Mouse (Mus musculus): ENCODE measurements around the gene Tex50.

Tex50 gene

GRCm38 (mm10) chr1:161142531-161143159, 16.5 kb downstream of the Tex50 start, which contains the start of gene Ankrd45:
Ankrd45 (plus strand) TSS chr1:161142691.
- POLR2A ChIA-PET = interaction anchor here (0.5 to 13.2 kb wide), 27 partner anchors 10 to 886 kb away, joined by 3 to 226 read pairs (median 5); partner anchors contain the start of genes Klhl20 (in 2 of the 4), Zbtb37 (in 2 of the 4), Prdx6 (in 1 of the 4) and Rc3h1 (in 1 of the 4)
- CTCF ChIA-PET = interaction anchor here in 2 of 4 experiments (0.6 to 1.2 kb wide), 5 partner anchors 11 to 208 kb away, joined by 3 read pairs; partner anchors contain the start of gene Klhl20 (in 1 of the 2)

GRCm38 (mm10) chr1:161140026-161140762, 18.9 kb downstream of the Tex50 start:
- ChIA-PET CTCF (interaction anchor here in 1 of 4 experiments (0.8 kb wide), 1 partner anchor 56 kb away, joined by 3 read pairs; no protein-coding TSS in a partner anchor), POLR2A (interaction anchor here in 3 of 4 experiments (0.6 to 13.2 kb wide), 21 partner anchors 9 to 111 kb away, joined by 3 to 226 read pairs (median 5); partner anchors contain the start of genes Klhl20 (in 3 of the 3), Zbtb37 (in 3 of the 3), Prdx6 (in 1 of the 3) and Tex50 (in 1 of the 3))

- ChIA-PET CTCF (no interaction called here), POLR2A (interaction anchor here in 3 of 4 experiments (0.6 to 13.2 kb wide), 17 partner anchors 8 to 104 kb away, joined by 3 to 226 read pairs (median 8); partner anchors contain the start of genes Klhl20 (in 3 of the 3), Zbtb37 (in 3 of the 3) and Tex50 (in 1 of the 3))
Measured at GRCm38 (mm10) chr1:161139496-161139895, 19.6 kb downstream of the Tex50 start.

- CTCF ChIA-PET = interaction anchor here in 3 of 4 experiments (0.8 to 1.0 kb wide), 3 partner anchors 12 to 65 kb away, joined by 3 read pairs; no protein-coding TSS in a partner anchor
- POLR2A ChIA-PET = interaction anchor here (0.5 to 8.2 kb wide), 58 partner anchors 9 to 241 kb away, joined by 3 to 76 read pairs (median 4); partner anchors contain the start of genes Ankrd45 (in 3 of the 4), Zbtb37 (in 3 of the 4), Rc3h1 (in 2 of the 4) and Cenpl (in 1 of the 4)
Measured at GRCm38 (mm10) chr1:161130726-161131664, 28.1 kb downstream of the Tex50 start, which contains the start of gene Klhl20. Klhl20 (minus strand) TSS chr1:161131511.

GRCm38 (mm10) chr1:161126461-161126860, 32.7 kb downstream of the Tex50 start:
- ChIA-PET CTCF (interaction anchor here in 1 of 4 experiments (0.6 kb wide), 1 partner anchor 850 kb away, joined by 4 read pairs; no protein-coding TSS in a partner anchor), POLR2A (interaction anchor here in 3 of 4 experiments (0.6 to 8.2 kb wide), 7 partner anchors 16 to 956 kb away, joined by 3 to 76 read pairs (median 4); partner anchors contain the start of genes Zbtb37 (in 3 of the 3) and Ankrd45 (in 1 of the 3))

GRCm38 (mm10) chr1:161122661-161123418, 36.3 kb downstream of the Tex50 start:
- POLR2A ChIA-PET = interaction anchor here in 3 of 4 experiments (0.5 to 1.9 kb wide), 9 partner anchors 8 to 299 kb away, joined by 3 to 5 read pairs (median 3); partner anchors contain the start of genes Ankrd45 (in 1 of the 3), Klhl20 (in 1 of the 3) and Zbtb37 (in 1 of the 3)
- CTCF ChIA-PET = interaction anchor here in 1 of 4 experiments (1.2 kb wide), 1 partner anchor 73 kb away, joined by 3 read pairs; no protein-coding TSS in a partner anchor

GRCm38 (mm10) chr1:161114591-161114990, 44.5 kb downstream of the Tex50 start:
- ChIA-PET POLR2A (interaction anchor here in 2 of 4 experiments (0.8 to 1.6 kb wide), 6 partner anchors 17 to 80 kb away, joined by 3 to 9 read pairs (median 4); partner anchors contain the start of genes Klhl20 (in 1 of the 2) and Zbtb37 (in 1 of the 2)), CTCF (interaction anchor here in 1 of 4 experiments (1.1 kb wide), 1 partner anchor 179 kb away, joined by 3 read pairs; no protein-coding TSS in a partner anchor)

- ChIA-PET POLR2A (interaction anchor here in 3 of 4 experiments (0.8 to 2.8 kb wide), 9 partner anchors 15 to 74 kb away, joined by 3 to 13 read pairs (median 5); partner anchors contain the start of genes Zbtb37 (in 3 of the 3) and Klhl20 (in 1 of the 3)), CTCF (interaction anchor here in 1 of 4 experiments (0.5 to 0.6 kb wide), 2 partner anchors 170 to 854 kb away, joined by 4 to 7 read pairs; no protein-coding TSS in a partner anchor)
Measured at GRCm38 (mm10) chr1:161109216-161109615, 49.9 kb downstream of the Tex50 start.

Data from embryonic stem cell, embryonic (primary cell).